Mouse (Mus musculus): ENCODE results near the gene Tspan11. TPM values are rescaled to one million over a fixed set of nuclear protein-coding genes. Genes with fewer than 3 reads are reported as not detected.

The Tspan11 gene
- polyA plus RNA-seq, 1 experiment from 2014 or later = 8.4 TPM

DNA sequence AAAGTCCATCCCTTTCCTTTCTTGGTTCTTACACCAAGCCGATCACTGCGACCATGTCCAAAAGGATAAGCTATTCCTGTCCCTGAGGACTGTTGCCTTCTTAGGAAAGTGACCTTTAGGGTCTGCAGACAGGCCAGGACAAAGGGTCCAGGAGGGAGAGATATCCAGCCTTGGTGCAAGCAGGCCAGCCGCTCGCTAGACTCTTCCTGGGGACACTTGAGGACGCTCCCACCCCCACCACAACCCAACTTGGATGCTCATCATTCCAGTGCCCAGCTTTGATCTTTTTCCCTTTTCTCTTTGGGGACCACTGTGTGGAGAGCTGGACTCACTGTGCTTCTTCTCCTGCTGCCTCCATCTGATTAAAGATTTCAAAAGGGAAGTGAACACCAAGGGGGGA is 41.3 kb downstream of the Tspan11 start:
- no peaks in the 10 kb centered on the region for H3K4me1 ChIP-seq (ENCODE audit: control insufficient read depth, insufficient read depth, low read length)
- no peak overlapping the region for H3K4me2 ChIP-seq (ENCODE audit: low read length)
- H3K27me3 ChIP-seq (ENCODE audit: control insufficient read depth, insufficient read depth, low read length) = no peaks in the 10 kb centered on the region
- ATAC-seq (ENCODE audit: low FRiP score, low TSS enrichment) (no peak), DNase-seq (no peak)
- 69% methylated on average over 5 of the region's 5 CpGs for WGBS
- no peak overlapping the region for H3K9ac ChIP-seq (replicated peaks; ENCODE audit: low read length)
- H3K27ac ChIP-seq (replicated peaks; ENCODE audit: low read depth, low read length) = no peak overlapping the region
- no peak overlapping the region for H3K4me3 ChIP-seq (replicated peaks; ENCODE audit: low read depth, low read length)
- no peaks in the 10 kb centered on the region for H3K36me3 ChIP-seq (ENCODE audit: control insufficient read depth, insufficient read depth, low read length)
- H3K9me3 ChIP-seq (ENCODE audit: control insufficient read depth, low read length) = no peaks in the 10 kb centered on the region

DNA sequence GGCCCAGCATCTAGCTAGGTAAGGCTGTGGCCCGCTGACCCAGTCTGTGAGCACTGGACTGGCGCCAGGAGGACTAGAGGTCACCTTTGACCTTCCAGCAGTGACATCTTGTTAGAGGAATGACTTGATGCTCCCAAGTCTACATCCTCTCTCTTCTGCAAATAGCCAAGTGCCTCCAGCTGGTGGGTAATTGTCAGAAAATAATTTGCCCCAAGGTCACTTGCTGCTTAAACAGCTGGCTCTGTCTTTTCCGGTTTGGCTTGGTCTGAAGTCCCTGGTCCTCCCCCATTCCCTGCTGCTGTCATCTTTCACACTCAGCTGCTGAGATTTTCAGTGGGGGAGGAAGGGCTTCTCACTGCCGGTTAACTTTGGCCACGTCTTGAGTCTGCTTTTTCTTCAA is 45.3 kb downstream of the Tspan11 start:
- no peak for DNase-seq
- H3K4me2 ChIP-seq (ENCODE audit: low read length) = no peak overlapping the region
- no peak for ATAC-seq (ENCODE audit: low FRiP score, low TSS enrichment)
- H3K4me3 ChIP-seq (replicated peaks; ENCODE audit: low read depth, low read length) = no peak overlapping the region
- 75% methylated on average over 5 of the region's 5 CpGs for WGBS
- H3K9me3 ChIP-seq (ENCODE audit: control insufficient read depth, low read length) = no peaks in the 10 kb centered on the region
- H3K27me3 ChIP-seq (ENCODE audit: control insufficient read depth, insufficient read depth, low read length) = no peaks in the 10 kb centered on the region
- no peak overlapping the region for H3K27ac ChIP-seq (replicated peaks; ENCODE audit: low read depth, low read length)
- no peaks in the 10 kb centered on the region for H3K4me1 ChIP-seq (ENCODE audit: control insufficient read depth, insufficient read depth, low read length)
- H3K36me3 ChIP-seq (ENCODE audit: control insufficient read depth, insufficient read depth, low read length) = no peaks in the 10 kb centered on the region
- no peak overlapping the region for H3K9ac ChIP-seq (replicated peaks; ENCODE audit: low read length)

DNA sequence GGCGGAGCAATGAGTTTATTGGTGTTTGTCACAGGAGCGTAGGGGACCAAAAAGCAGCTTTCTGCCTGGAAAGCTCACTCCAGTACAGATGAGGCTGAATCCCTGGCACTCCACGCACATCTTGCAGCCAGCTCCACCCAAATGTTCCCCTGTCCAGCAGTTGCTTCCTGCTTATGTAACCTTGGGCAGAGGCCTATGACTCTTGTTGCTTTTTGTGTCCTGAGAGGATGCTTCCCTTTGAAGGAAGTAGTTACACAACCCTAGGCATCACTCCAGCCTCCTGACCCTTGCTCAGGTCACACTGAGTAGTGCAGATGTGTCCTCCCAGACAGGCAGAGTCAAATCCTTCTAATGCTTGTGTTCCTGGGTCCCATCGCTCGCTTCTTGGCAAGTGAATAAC is 46.5 kb downstream of the Tspan11 start:
- ATAC-seq (ENCODE audit: low FRiP score, low TSS enrichment) (no peak), DNase-seq (no peak)
- H3K9me3 ChIP-seq (ENCODE audit: control insufficient read depth, low read length) = no peaks in the 10 kb centered on the region
- H3K27ac ChIP-seq (replicated peaks; ENCODE audit: low read depth, low read length) = no peak overlapping the region
- no peaks in the 10 kb centered on the region for H3K36me3 ChIP-seq (ENCODE audit: control insufficient read depth, insufficient read depth, low read length)
- H3K4me1 ChIP-seq (ENCODE audit: control insufficient read depth, insufficient read depth, low read length) = no peaks in the 10 kb centered on the region
- no peak overlapping the region for H3K9ac ChIP-seq (replicated peaks; ENCODE audit: low read length)
- H3K4me2 ChIP-seq (ENCODE audit: low read length) = no peak overlapping the region
- H3K4me3 ChIP-seq (replicated peaks; ENCODE audit: low read depth, low read length) = no peak overlapping the region
- WGBS = 83% methylated on average over 5 of the region's 5 CpGs
- H3K27me3 ChIP-seq (ENCODE audit: control insufficient read depth, insufficient read depth, low read length) = no peaks in the 10 kb centered on the region

DNA sequence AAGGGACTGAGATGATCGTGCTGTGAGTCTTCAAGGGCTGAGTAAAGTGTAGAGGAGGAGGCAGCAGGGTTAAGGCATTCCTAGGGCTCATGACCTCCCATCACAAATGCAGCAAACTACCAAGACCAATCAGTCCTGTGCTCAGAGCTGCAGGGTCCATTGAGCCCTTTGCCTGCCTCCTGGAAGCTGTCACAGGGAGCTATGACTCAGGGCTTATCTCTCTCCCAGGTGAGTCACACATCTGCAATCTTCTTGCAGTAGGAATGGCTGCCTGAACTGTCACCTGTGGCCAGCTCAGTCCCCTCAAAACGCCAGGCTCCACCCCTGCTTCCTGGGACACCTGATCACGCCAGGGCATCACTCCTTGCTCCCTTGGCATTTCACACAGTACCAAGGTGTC is 47.7 kb downstream of the Tspan11 start:
- 77% methylated on average over 3 of the region's 3 CpGs for WGBS
- H3K27me3 ChIP-seq (ENCODE audit: control insufficient read depth, insufficient read depth, low read length) = no peaks in the 10 kb centered on the region
- H3K9ac ChIP-seq (replicated peaks; ENCODE audit: low read length) = no peak overlapping the region
- no peak overlapping the region for H3K4me2 ChIP-seq (ENCODE audit: low read length)
- no peak overlapping the region for H3K27ac ChIP-seq (replicated peaks; ENCODE audit: low read depth, low read length)
- H3K4me3 ChIP-seq (replicated peaks; ENCODE audit: low read depth, low read length) = no peak overlapping the region
- DNase-seq (no peak), ATAC-seq (ENCODE audit: low FRiP score, low TSS enrichment) (no peak)
- no peaks in the 10 kb centered on the region for H3K9me3 ChIP-seq (ENCODE audit: control insufficient read depth, low read length)
- no peaks in the 10 kb centered on the region for H3K36me3 ChIP-seq (ENCODE audit: control insufficient read depth, insufficient read depth, low read length)
- H3K4me1 ChIP-seq (ENCODE audit: control insufficient read depth, insufficient read depth, low read length) = no peaks in the 10 kb centered on the region

DNA sequence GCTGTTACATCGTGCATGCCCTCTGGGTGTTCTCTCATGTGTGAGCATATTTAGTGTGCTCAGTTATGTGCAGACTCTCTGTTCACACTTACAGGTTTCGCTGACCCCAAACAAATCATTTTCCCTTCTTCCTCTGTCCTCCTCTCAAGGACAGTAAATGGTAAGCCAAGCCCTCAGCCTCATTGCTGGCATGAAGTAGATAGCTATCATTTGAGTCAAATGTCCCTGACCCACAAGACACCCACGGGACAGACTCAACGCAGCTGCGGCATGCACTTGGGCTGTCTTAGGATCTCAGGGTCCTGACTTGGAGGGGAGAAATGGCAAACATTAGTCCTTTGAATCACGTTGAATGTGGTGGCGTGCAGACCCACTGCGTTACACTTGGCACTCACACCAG is 55.0 kb downstream of the Tspan11 start:
- 87% methylated on average over 8 of the region's 8 CpGs for WGBS
- DNase-seq (no peak), ATAC-seq (ENCODE audit: low FRiP score, low TSS enrichment) (no peak)
- Histone ChIP-seq H3K4me1 (ENCODE audit: control insufficient read depth, insufficient read depth, low read length) (no peaks in the 10 kb centered on the region), H3K4me2 (ENCODE audit: low read length) (no peak overlapping the region), H3K9me3 (ENCODE audit: control insufficient read depth, low read length) (no peaks in the 10 kb centered on the region), H3K27ac (replicated peaks; ENCODE audit: low read depth, low read length) (no peak overlapping the region), H3K4me3 (replicated peaks; ENCODE audit: low read depth, low read length) (no peak overlapping the region), H3K9ac (replicated peaks; ENCODE audit: low read length) (no peak overlapping the region), H3K36me3 (ENCODE audit: control insufficient read depth, insufficient read depth, low read length) (no peaks in the 10 kb centered on the region), H3K27me3 (ENCODE audit: control insufficient read depth, insufficient read depth, low read length) (no peaks in the 10 kb centered on the region)

DNA sequence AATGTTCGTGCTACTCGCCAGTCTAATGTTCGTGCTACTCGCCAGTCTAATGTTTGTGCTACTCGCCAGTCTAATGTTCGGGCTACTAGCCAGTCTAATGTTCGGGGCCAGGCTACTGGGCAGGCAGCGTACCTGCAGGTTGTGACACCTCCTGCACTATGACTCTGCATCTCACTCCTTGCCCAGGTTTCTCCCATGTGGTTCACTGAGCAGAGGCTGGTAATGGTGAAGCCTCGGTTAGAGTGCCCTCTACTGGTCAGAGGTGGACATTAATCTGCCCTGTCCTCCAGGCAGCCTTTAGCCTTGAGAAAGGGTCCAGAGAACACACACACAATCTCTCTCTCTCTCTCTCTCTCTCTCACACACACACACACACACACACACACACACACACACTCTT is 58.3 kb downstream of the Tspan11 start:
- H3K36me3 ChIP-seq (ENCODE audit: control insufficient read depth, insufficient read depth, low read length) = no peaks in the 10 kb centered on the region
- no peaks in the 10 kb centered on the region for H3K27me3 ChIP-seq (ENCODE audit: control insufficient read depth, insufficient read depth, low read length)
- no peaks in the 10 kb centered on the region for H3K4me1 ChIP-seq (ENCODE audit: control insufficient read depth, insufficient read depth, low read length)
- WGBS = 59% methylated on average over 9 of the region's 9 CpGs
- H3K4me3 ChIP-seq (replicated peaks; ENCODE audit: low read depth, low read length) = no peak overlapping the region
- DNase-seq = peak; percentile 91
- H3K9ac ChIP-seq (replicated peaks; ENCODE audit: low read length) = no peak overlapping the region
- no peak overlapping the region for H3K27ac ChIP-seq (replicated peaks; ENCODE audit: low read depth, low read length)
- no peak overlapping the region for H3K4me2 ChIP-seq (ENCODE audit: low read length)
- peak; percentile 65; the same call in 1 of the 2 replicates for ATAC-seq (ENCODE audit: low FRiP score, low TSS enrichment)
- no peaks in the 10 kb centered on the region for H3K9me3 ChIP-seq (ENCODE audit: control insufficient read depth, low read length)

DNA sequence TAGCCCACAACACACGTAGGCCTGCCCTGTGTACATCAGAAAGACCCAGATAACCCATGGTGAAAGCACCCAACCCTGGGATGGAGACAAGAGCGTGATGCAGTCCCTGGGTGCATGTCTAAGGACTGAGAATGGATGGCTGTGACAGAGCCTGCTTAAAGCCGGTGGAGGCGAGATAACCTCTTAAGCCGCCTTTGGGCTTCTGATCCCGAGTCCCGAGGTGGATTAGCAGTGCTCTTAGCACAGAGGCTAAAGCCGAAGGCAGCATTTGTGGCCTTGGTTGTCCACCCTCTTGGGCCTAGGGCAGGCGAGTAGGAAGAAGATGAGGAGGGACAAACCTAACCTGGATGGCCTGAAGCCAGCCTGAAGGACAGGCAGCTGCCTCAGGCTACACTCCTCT is 61.3 kb downstream of the Tspan11 start:
- H3K9me3 ChIP-seq (ENCODE audit: control insufficient read depth, low read length) = no peaks in the 10 kb centered on the region
- H3K4me3 ChIP-seq (replicated peaks; ENCODE audit: low read depth, low read length) = no peak overlapping the region
- no peak overlapping the region for H3K4me2 ChIP-seq (ENCODE audit: low read length)
- H3K9ac ChIP-seq (replicated peaks; ENCODE audit: low read length) = no peak overlapping the region
- H3K36me3 ChIP-seq (ENCODE audit: control insufficient read depth, insufficient read depth, low read length) = no peaks in the 10 kb centered on the region
- H3K27me3 ChIP-seq (ENCODE audit: control insufficient read depth, insufficient read depth, low read length) = no peaks in the 10 kb centered on the region
- ATAC-seq (ENCODE audit: low FRiP score, low TSS enrichment) = no peak
- H3K4me1 ChIP-seq (ENCODE audit: control insufficient read depth, insufficient read depth, low read length) = no peaks in the 10 kb centered on the region
- no peak overlapping the region for H3K27ac ChIP-seq (replicated peaks; ENCODE audit: low read depth, low read length)
- WGBS = 65% methylated on average over 9 of the region's 9 CpGs
- no peak for DNase-seq

DNA sequence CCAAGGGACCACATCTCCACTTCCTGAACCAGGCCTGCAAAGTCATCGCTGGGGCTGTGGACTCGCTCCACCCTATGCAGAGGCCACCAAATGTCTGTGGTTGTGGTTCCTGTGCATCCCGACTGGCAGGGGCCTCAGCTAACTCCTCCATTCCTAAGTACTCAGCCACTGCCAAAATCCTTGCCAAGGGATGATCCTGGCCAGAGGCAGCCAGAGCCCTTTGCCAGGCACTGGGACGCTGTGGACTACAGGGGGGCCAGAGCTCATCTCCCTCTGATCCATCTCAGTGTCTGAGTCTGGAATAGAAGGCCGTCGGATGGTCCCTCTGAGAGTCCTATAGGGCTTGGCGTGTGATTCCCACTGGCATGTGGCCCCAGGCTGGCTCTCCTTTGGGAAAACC is 62.5 kb downstream of the Tspan11 start:
- ATAC-seq (ENCODE audit: low FRiP score, low TSS enrichment) = no peak
- WGBS = 91% methylated on average over 7 of the region's 7 CpGs

DNA sequence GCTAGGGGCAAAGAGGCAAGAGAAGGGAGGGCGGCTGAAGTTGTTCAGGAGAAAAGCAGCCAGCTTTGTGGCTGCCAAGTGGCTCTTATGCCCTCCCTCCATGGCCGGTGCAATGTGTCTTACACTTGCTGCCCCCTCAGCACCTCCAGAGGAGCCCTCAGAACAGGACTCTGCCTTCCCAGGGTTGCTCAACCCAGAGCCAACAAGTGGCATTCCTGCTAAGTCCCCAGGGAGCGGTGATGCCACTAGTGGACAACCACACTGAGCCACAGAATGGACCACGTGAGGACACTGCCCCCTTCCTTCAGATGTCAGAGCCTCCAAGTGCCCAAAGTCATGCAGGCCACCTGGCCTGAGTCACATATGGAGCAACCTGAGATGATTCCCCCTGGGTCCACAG is 65.7 kb downstream of the Tspan11 start:
- no peak overlapping the region for H3K4me3 ChIP-seq (replicated peaks; ENCODE audit: low read depth, low read length)
- no peak for DNase-seq
- no peak overlapping the region for H3K27ac ChIP-seq (replicated peaks; ENCODE audit: low read depth, low read length)
- no peaks in the 10 kb centered on the region for H3K9me3 ChIP-seq (ENCODE audit: control insufficient read depth, low read length)
- H3K4me2 ChIP-seq (ENCODE audit: low read length) = no peak overlapping the region
- H3K4me1 ChIP-seq (ENCODE audit: control insufficient read depth, insufficient read depth, low read length) = no peaks in the 10 kb centered on the region
- H3K27me3 ChIP-seq (ENCODE audit: control insufficient read depth, insufficient read depth, low read length) = no peaks in the 10 kb centered on the region
- no peaks in the 10 kb centered on the region for H3K36me3 ChIP-seq (ENCODE audit: control insufficient read depth, insufficient read depth, low read length)
- WGBS = 83% methylated on average over 4 of the region's 4 CpGs
- no peak for ATAC-seq (ENCODE audit: low FRiP score, low TSS enrichment)
- H3K9ac ChIP-seq (replicated peaks; ENCODE audit: low read length) = no peak overlapping the region

More for the DNA sequence above, 62.5 kb downstream of the Tspan11 start:
- Histone ChIP-seq H3K36me3 (ENCODE audit: control insufficient read depth, insufficient read depth, low read length) (no peaks in the 10 kb centered on the region), H3K4me3 (replicated peaks; ENCODE audit: low read depth, low read length) (no peak overlapping the region), H3K9me3 (ENCODE audit: control insufficient read depth, low read length) (no peaks in the 10 kb centered on the region), H3K9ac (replicated peaks; ENCODE audit: low read length) (no peak overlapping the region), H3K27ac (replicated peaks; ENCODE audit: low read depth, low read length) (no peak overlapping the region), H3K4me2 (ENCODE audit: low read length) (no peak overlapping the region), H3K27me3 (ENCODE audit: control insufficient read depth, insufficient read depth, low read length) (no peaks in the 10 kb centered on the region), H3K4me1 (ENCODE audit: control insufficient read depth, insufficient read depth, low read length) (no peaks in the 10 kb centered on the region)
- no peak for DNase-seq

All from midbrain, embryonic 14.5 days (tissue).